ENCODE assay signal across 24 mouse cellular contexts in the genomic region with DNA sequence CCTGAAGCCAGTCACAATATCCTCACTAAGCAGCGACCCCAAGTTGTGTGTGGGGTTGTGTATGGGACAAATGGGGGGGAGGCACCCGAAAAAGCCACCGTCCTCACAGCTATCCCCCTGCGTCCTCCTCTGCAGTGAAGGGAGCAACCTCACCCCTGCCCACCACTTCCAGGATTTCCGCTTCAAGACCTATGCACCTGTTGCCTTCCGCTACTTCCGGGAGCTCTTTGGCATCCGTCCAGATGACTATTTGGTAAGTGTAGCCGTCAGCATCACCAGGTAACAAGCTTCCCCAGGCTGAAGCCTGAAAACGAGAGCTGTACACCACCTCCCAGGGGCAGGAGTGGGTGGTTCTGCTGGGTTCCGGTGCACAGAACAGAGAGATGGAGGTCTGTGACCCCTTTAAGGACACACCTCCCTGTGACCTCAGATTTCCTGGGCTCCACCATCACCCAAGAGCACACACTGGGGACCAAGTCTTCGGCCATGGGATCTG. TPM values are rescaled to one million over a fixed set of nuclear protein-coding genes. Genes with fewer than 3 reads are reported as not detected.
DNase-seq lines count a peak whose midpoint lies in the region; TF ChIP-seq lines count a peak whose summit lies in the region.
"Had no signal": no experiment of that assay in that cellular context is flagged by ENCODE, and none has a peak within 500 bp of the region (broad histone marks: within the 10 kb centered on the region; RNA-seq: fewer than 3 reads in every experiment).

No protein-coding gene starts in this region.

- H3K4me3 ChIP-seq in layer of hippocampus, adult 2 months = no peak overlapping the region
- no peak overlapping the region for H3K4me3 ChIP-seq in cortical plate, adult 2 months (ENCODE audit: insufficient read depth, low read length)
- H3K4me3 ChIP-seq: embryonic facial prominence, embryonic 10.5 days; embryonic facial prominence, embryonic 13.5 days; erythroblast, embryonic 14.5 days; forebrain, embryonic 12.5 days; forebrain, embryonic 15.5 days; heart, adult 2 months; hindbrain, embryonic 12.5 days; hindbrain, embryonic 15.5 days had no signal

- TF ChIP-seq CTCF in layer of hippocampus, adult 2 months (conservative IDR thresholded peaks at IDR 0.05) = no peak
- no peak for TF ChIP-seq CTCF in cortical plate, adult 2 months (IDR thresholded peaks at IDR 0.05; ENCODE audit: extremely low read depth, insufficient read depth, low read length)

- peak; percentile 67 for DNase-seq in cerebellum, adult 9-10 months
- no peak for DNase-seq in cerebellum, adult 11 months
- DNase-seq in layer of hippocampus, adult 2 months (ENCODE audit: low spot score in 2 of 2) = no peak
- DNase-seq in layer of hippocampus, adult 9-10 months (ENCODE audit: low spot score) = no peak
- DNase-seq in kidney, postnatal 4 days = no peak
- DNase-seq: adrenal gland, adult 2 months; adrenal gland, postnatal 14 days; B cell, adult 2 months; embryo, embryonic 11 days; gastrocnemius, postnatal 25 days; heart, adult 2 months had no signal

- TF ChIP-seq POLR2A in cortical plate, adult 2 months (IDR thresholded peaks at IDR 0.05; ENCODE audit: extremely low read depth, insufficient read depth, low read length) = no peak

- peaks cover 19% of the 10 kb centered on the region for H3K4me1 ChIP-seq in cortical plate, adult 2 months (ENCODE audit: control insufficient read depth, insufficient read depth, low read length)

- peak overlapping the region; percentile 70 for H3K27ac ChIP-seq in layer of hippocampus, adult 2 months
- peak overlapping the region; percentile 68; the same call in 1 of the 2 replicates for H3K27ac ChIP-seq in cortical plate, adult 2 months (ENCODE audit: insufficient read depth, low read length)
- H3K27ac ChIP-seq: embryonic facial prominence, embryonic 10.5 days; embryonic facial prominence, embryonic 13.5 days; forebrain, embryonic 12.5 days; forebrain, embryonic 15.5 days; heart, adult 2 months; hindbrain, embryonic 12.5 days; hindbrain, embryonic 15.5 days had no signal

RNA-seq across cellular contexts. Expression of gene Pip5k1c, which starts 13.5 kb away (rescaled TPM):
- total RNA-seq in layer of hippocampus, adult 2 months (2021) = 100 to 1,000 TPM; 308 to 314 TPM
- polyA plus RNA-seq in cortical plate, adult 2 months (2012; rRNA removed) = 414 and 443 TPM in 2 replicates

RNA-seq across cellular contexts. Expression of gene Cactin, which starts 14.7 kb away (rescaled TPM):
- 10 to 100 TPM; 27.6 to 30.7 TPM for total RNA-seq in layer of hippocampus, adult 2 months (2021)
- polyA plus RNA-seq in cortical plate, adult 2 months (2012; rRNA removed) = 32.2 and 33.0 TPM in 2 replicates

RNA-seq across cellular contexts. Expression of gene Tjp3, which starts 14.8 kb away (rescaled TPM):
- under 1 TPM; 0.54 to 0.91 TPM for total RNA-seq in layer of hippocampus, adult 2 months (2021)
- polyA plus RNA-seq in cortical plate, adult 2 months (2012; rRNA removed) = 0.15 and 0.17 TPM in 2 replicates
- total RNA-seq: gastrocnemius, adult 8-10 months; gastrocnemius, postnatal 25 days; heart, adult 2 months; heart, postnatal 25 days had no signal

RNA-seq across cellular contexts. Expression of gene Tbxa2r, which starts 22.3 kb away (rescaled TPM):
- total RNA-seq in layer of hippocampus, adult 2 months (2021) = 1 to 10 TPM; 1.3 to 1.4 TPM
- polyA plus RNA-seq in cortical plate, adult 2 months (2012; rRNA removed) = 2.7 and 2.9 TPM in 2 replicates
- total RNA-seq: G1E had no signal
- polyA plus RNA-seq: G1E had no signal

RNA-seq across cellular contexts. Expression of gene Gipc3, which starts 36.8 kb away (rescaled TPM):
- total RNA-seq in layer of hippocampus, adult 2 months (2021) = 1 to 10 TPM; 1.7 to 1.8 TPM
- polyA plus RNA-seq in cortical plate, adult 2 months (2012; rRNA removed) = 1.2 and 1.4 TPM in 2 replicates
- total RNA-seq: common myeloid progenitor, adult 5-6 weeks had no signal
- polyA plus RNA-seq: embryonic facial prominence, embryonic 10.5 days; forebrain, embryonic 12.5 days; forebrain, embryonic 15.5 days; G1E; heart, embryonic 11.5 days; hindbrain, embryonic 12.5 days; hindbrain, embryonic 15.5 days had no signal
